In genomic region chr5:138656477-138657156, GRCm38 (mm10) we compare ENCODE assay signal across 8 mouse cellular contexts. TPM values are rescaled to one million over a fixed set of nuclear protein-coding genes. Genes with fewer than 3 reads are reported as not detected.
DNase-seq lines count a peak whose midpoint lies in the region; ATAC-seq and TF ChIP-seq lines count a peak whose summit lies in the region.

No protein-coding gene starts in this region.

- no peak overlapping the region for H3K4me2 ChIP-seq in intestine, postnatal 0 days (replicated peaks; ENCODE audit: low read depth)
- no peak overlapping the region for H3K4me2 ChIP-seq in limb, embryonic 13.5 days (replicated peaks)
- no peak overlapping the region for H3K4me2 ChIP-seq in midbrain, embryonic 15.5 days
- no peak overlapping the region for H3K4me2 ChIP-seq in stomach, postnatal 0 days (replicated peaks; ENCODE audit: low read depth)

- peak; percentile 95 for ATAC-seq in frontal cortex, adult (ENCODE audit: low TSS enrichment)
- peak; percentile 73; the same call in 1 of the 2 replicates for ATAC-seq in intestine, postnatal 0 days
- ATAC-seq in limb, embryonic 13.5 days (ENCODE audit: low FRiP score, low read depth) = peak; percentile 81; the same call in 1 of the 2 replicates
- peak; percentile 90 for ATAC-seq in midbrain, embryonic 15.5 days (replicated peaks)
- ATAC-seq in stomach, postnatal 0 days (ENCODE audit: low FRiP score, low TSS enrichment) = peak; percentile 78

- H3K4me1 ChIP-seq in intestine, postnatal 0 days (replicated peaks; ENCODE audit: control insufficient read depth, insufficient read depth, low read length) = no peaks in the 10 kb centered on the region
- no peaks in the 10 kb centered on the region for H3K4me1 ChIP-seq in limb, embryonic 13.5 days
- no peaks in the 10 kb centered on the region for H3K4me1 ChIP-seq in midbrain, embryonic 15.5 days
- no peaks in the 10 kb centered on the region for H3K4me1 ChIP-seq in stomach, postnatal 0 days (replicated peaks; ENCODE audit: control insufficient read depth, insufficient read depth)

- TF ChIP-seq CTCF in intestine, postnatal 0 days (IDR thresholded peaks at IDR 0.05; ENCODE audit: low read depth) = peak; percentile 90
- TF ChIP-seq CTCF in stomach, postnatal 0 days (IDR thresholded peaks at IDR 0.05; ENCODE audit: low read depth) = peak; percentile 90

- no peak overlapping the region for H3K9ac ChIP-seq in intestine, postnatal 0 days (ENCODE audit: low read depth, low read length)
- no peak overlapping the region for H3K9ac ChIP-seq in limb, embryonic 13.5 days
- no peak overlapping the region for H3K9ac ChIP-seq in midbrain, embryonic 15.5 days
- H3K9ac ChIP-seq in stomach, postnatal 0 days (ENCODE audit: low read length) = no peak overlapping the region

- WGBS in intestine, postnatal 0 days = 16% methylated on average over 2 of the region's 2 CpGs
- 17% methylated on average over 2 of the region's 2 CpGs for WGBS in limb, embryonic 13.5 days
- WGBS in midbrain, embryonic 15.5 days = 11% methylated on average over 2 of the region's 2 CpGs
- 12% methylated on average over 2 of the region's 2 CpGs for WGBS in stomach, postnatal 0 days

- no peak for TF ChIP-seq EP300 in stomach, postnatal 0 days (optimal IDR thresholded peaks at IDR 0.05)

- H3K36me3 ChIP-seq in intestine, postnatal 0 days (ENCODE audit: control insufficient read depth, insufficient read depth) = no peaks in the 10 kb centered on the region; the same call in 1 of the 2 replicates
- H3K36me3 ChIP-seq in limb, embryonic 13.5 days = peaks cover 7% of the 10 kb centered on the region
- no peaks in the 10 kb centered on the region for H3K36me3 ChIP-seq in midbrain, embryonic 15.5 days (replicated peaks)
- no peaks in the 10 kb centered on the region; the same call in 1 of the 2 replicates for H3K36me3 ChIP-seq in stomach, postnatal 0 days (ENCODE audit: control insufficient read depth, insufficient read depth, low read length)

- H3K4me3 ChIP-seq in intestine, postnatal 0 days (ENCODE audit: low read depth, low read length) = no peak overlapping the region
- no peak overlapping the region for H3K4me3 ChIP-seq in limb, embryonic 13.5 days
- H3K4me3 ChIP-seq in midbrain, embryonic 15.5 days = no peak overlapping the region
- H3K4me3 ChIP-seq in stomach, postnatal 0 days (ENCODE audit: low read depth, low read length) = no peak overlapping the region

- H3K27ac ChIP-seq in intestine, postnatal 0 days (ENCODE audit: low read depth, low read length) = no peak overlapping the region
- no peak overlapping the region for H3K27ac ChIP-seq in limb, embryonic 13.5 days
- peak overlapping the region; percentile 21; the same call in 1 of the 2 replicates for H3K27ac ChIP-seq in midbrain, embryonic 15.5 days
- no peak overlapping the region for H3K27ac ChIP-seq in stomach, postnatal 0 days (replicated peaks)

- H3K9me3 ChIP-seq in intestine, postnatal 0 days (ENCODE audit: control insufficient read depth) = no peaks in the 10 kb centered on the region
- H3K9me3 ChIP-seq in limb, embryonic 13.5 days = no peaks in the 10 kb centered on the region
- H3K9me3 ChIP-seq in midbrain, embryonic 15.5 days = no peaks in the 10 kb centered on the region
- H3K9me3 ChIP-seq in stomach, postnatal 0 days (ENCODE audit: control insufficient read depth, low read length) = no peaks in the 10 kb centered on the region

- peak; percentile 32 for DNase-seq in urinary bladder, postnatal 25 days (ENCODE audit: low spot score)
- no peak for DNase-seq in urinary bladder, adult 2 months (ENCODE audit: low spot score)
- DNase-seq in cerebellum, postnatal 10 days = peak; percentile 72 to 76
- DNase-seq in stomach, postnatal 0 days (ENCODE audit: low spot score) = peak; percentile 60

- no peaks in the 10 kb centered on the region for H3K27me3 ChIP-seq in intestine, postnatal 0 days (replicated peaks; ENCODE audit: control insufficient read depth, insufficient read depth, low read length)
- no peaks in the 10 kb centered on the region for H3K27me3 ChIP-seq in limb, embryonic 13.5 days
- no peaks in the 10 kb centered on the region for H3K27me3 ChIP-seq in midbrain, embryonic 15.5 days (replicated peaks)
- no peaks in the 10 kb centered on the region for H3K27me3 ChIP-seq in stomach, postnatal 0 days (ENCODE audit: control insufficient read depth, insufficient read depth, low read length)

RNA-seq across cellular contexts. Expression of gene A430033K04Rik, which starts 34.0 kb away (rescaled TPM):
- polyA plus RNA-seq in urinary bladder, adult 2 months (2012; rRNA removed) = 5.6 and 7.2 TPM in 2 replicates
- 3.4 and 3.7 TPM in 2 replicates for polyA plus RNA-seq in intestine, postnatal 0 days (2015; fragmentation: Nextera tagmentation; extraction: Ambion mirVana)
- 20.8 and 20.9 TPM in 2 replicates for polyA plus RNA-seq in limb, embryonic 13.5 days (2015; fragmentation: Nextera tagmentation; extraction: Ambion mirVana)
- 24.4 and 26.4 TPM in 2 replicates for polyA plus RNA-seq in midbrain, embryonic 15.5 days (2015; fragmentation: Nextera tagmentation; extraction: Ambion mirVana)
- polyA plus RNA-seq in stomach, postnatal 0 days (2015; fragmentation: Nextera tagmentation; extraction: Ambion mirVana) = 4.9 and 5.2 TPM in 2 replicates

RNA-seq across cellular contexts. Expression of gene Zfp68, which starts 37.1 kb away (rescaled TPM):
- polyA plus RNA-seq in urinary bladder, adult 2 months (2012; rRNA removed) = 26.1 and 27.0 TPM in 2 replicates
- 25.0 and 27.6 TPM in 2 replicates for polyA plus RNA-seq in intestine, postnatal 0 days (2015; fragmentation: Nextera tagmentation; extraction: Ambion mirVana)
- 82.9 and 87.4 TPM in 2 replicates for polyA plus RNA-seq in limb, embryonic 13.5 days (2015; fragmentation: Nextera tagmentation; extraction: Ambion mirVana)
- polyA plus RNA-seq in midbrain, embryonic 15.5 days (2015; fragmentation: Nextera tagmentation; extraction: Ambion mirVana) = 78.4 and 78.6 TPM in 2 replicates
- polyA plus RNA-seq in stomach, postnatal 0 days (2015; fragmentation: Nextera tagmentation; extraction: Ambion mirVana) = 33.7 and 38.3 TPM in 2 replicates
